Mouse (Mus musculus) forebrain, embryonic 11.5 days (tissue): ENCODE data around the gene Arl5b. TPM values are rescaled to one million over a fixed set of nuclear protein-coding genes. Genes with fewer than 3 reads are reported as not detected.

Experiments used
- polyA plus RNA-seq: library from polyadenylated mRNA; unstranded; fragments of >200 nt; fragmentation: Nextera tagmentation; extraction: Ambion mirVana; gene quantifications from 2 replicates; pipeline ENCODE4 v1.2.1, GENCODE M21; 2014

Arl5b gene
- polyA plus RNA-seq, 1 experiment from 2014 or later: 53.7 TPM

Other genes with a start within 250 kb of the Arl5b start
- 11.3 and 12.4 TPM in 2 replicates for gene Nsun6, start 5.7 kb downstream of the Arl5b start, polyA plus RNA-seq